Comparison of ENCODE assay signal across 8 mouse cellular contexts in the genomic region with DNA sequence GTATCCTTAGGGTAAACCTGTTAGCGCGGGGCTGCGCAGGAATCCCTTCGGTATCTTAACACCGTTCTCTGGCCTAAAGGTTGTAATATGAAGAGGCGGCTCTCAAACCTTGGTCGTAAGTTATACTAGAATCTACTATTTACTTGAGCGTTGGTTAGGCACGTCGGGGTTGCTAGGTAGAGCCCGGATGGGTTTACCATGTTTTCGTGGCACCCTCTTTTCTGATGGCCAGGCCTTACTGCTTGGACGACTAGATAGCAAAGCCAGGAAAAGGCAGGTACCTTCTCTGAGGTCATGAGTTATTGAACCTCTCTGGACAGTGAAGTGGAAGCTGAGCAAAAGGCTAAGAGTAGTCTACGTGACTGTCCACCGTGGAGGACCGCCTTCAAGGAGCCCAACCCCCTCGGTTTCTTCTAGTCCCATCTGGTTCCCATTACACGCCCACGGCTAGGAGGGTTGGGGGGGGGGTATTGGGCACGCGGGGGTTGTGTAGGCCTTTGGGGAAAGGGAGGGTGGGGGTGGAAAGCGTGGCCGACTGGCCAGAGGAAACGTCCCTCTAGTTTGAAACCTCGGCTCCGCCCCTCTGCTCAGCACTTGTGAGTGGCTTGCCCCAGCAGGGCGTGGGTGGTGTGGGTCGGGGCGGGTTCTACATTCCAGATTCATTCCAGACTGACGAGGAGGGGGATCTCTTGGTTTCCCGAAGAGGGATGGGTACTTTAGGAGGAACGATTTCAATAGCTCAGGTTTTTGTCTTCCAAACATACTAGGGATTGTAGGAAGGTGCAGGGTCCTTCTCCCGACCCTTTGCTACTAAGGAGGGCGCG. TPM values are rescaled to one million over a fixed set of nuclear protein-coding genes. Genes with fewer than 3 reads are reported as not detected.
DNase-seq lines count a peak whose midpoint lies in the region; ATAC-seq lines count a peak whose summit lies in the region.

No protein-coding gene starts in this region.

- peak overlapping the region; percentile 96 for H3K4me2 ChIP-seq in hindbrain, embryonic 16.5 days (ENCODE audit: low read length)

- peaks cover 18% of the 10 kb centered on the region; the same call in 1 of the 2 replicates for H3K4me1 ChIP-seq in hindbrain, embryonic 16.5 days (ENCODE audit: control insufficient read depth, insufficient read depth, low read depth, low read length)

- intact Hi-C loops in left cerebral cortex, postnatal 36 days (cut with DNase I) = loop anchor here (5.0 kb wide), 1 partner anchor 45 kb away; the partner anchor contains the start of gene Lrp1

- DNase-seq in R1 (ENCODE audit: low read depth, low spot score) = peak; percentile 97
- DNase-seq in cerebellum, postnatal 25 days = peak; percentile 75 to 85
- DNase-seq in gastrocnemius, adult 8-10 months (ENCODE audit: low spot score in 2 of 2) = peak; percentile 80 to 90
- DNase-seq in left cerebral cortex, postnatal 36 days (ENCODE audit: low spot score in 2 of 2) = peak; percentile 72 to 79
- peak; percentile 92 for DNase-seq in mesoderm, embryonic 11.5 days (ENCODE audit: low read depth, low spot score)
- peak; percentile 71 to 79 for DNase-seq in right cerebral cortex, postnatal 36 days (ENCODE audit: low spot score in 2 of 2)
- DNase-seq in yolk sac, embryonic 10.5 days (ENCODE audit: low spot score) = peak; percentile 89

- H3K27me3 ChIP-seq in hindbrain, embryonic 16.5 days (replicated peaks; ENCODE audit: control insufficient read depth, insufficient read depth, low read length) = peaks cover 30% of the 10 kb centered on the region

- peak overlapping the region; percentile 57 for H3K4me3 ChIP-seq in hindbrain, embryonic 16.5 days (ENCODE audit: low read length)

- no peaks in the 10 kb centered on the region for H3K9me3 ChIP-seq in hindbrain, embryonic 16.5 days (ENCODE audit: control insufficient read depth, low read length)

- WGBS in hindbrain, embryonic 16.5 days = 3% methylated on average over 35 of the region's 35 CpGs

- H3K36me3 ChIP-seq in hindbrain, embryonic 16.5 days (ENCODE audit: control insufficient read depth, insufficient read depth, low read length) = no peaks in the 10 kb centered on the region

- peak overlapping the region; percentile 72 for H3K27ac ChIP-seq in hindbrain, embryonic 16.5 days (ENCODE audit: low read depth, low read length)

- peak; percentile 41 for ATAC-seq in hindbrain, embryonic 16.5 days

- peak overlapping the region; percentile 14; the same call in 1 of the 2 replicates for H3K9ac ChIP-seq in hindbrain, embryonic 16.5 days (ENCODE audit: low read depth, low read length)

RNA-seq across cellular contexts. Expression of gene Nemp1, which starts 0.8 kb away (rescaled TPM):
- 1 to 10 TPM; 2.0 to 2.6 (median 2.3) TPM for total RNA-seq in gastrocnemius, adult 8-10 months (2022)
- 2.9 and 3.9 TPM in 2 replicates for polyA plus RNA-seq in hindbrain, embryonic 16.5 days (2015; fragmentation: Nextera tagmentation; extraction: Ambion mirVana)
- total RNA-seq in left cerebral cortex, postnatal 36 days (2021) = 1 to 10 TPM; 3.5 to 3.9 TPM

RNA-seq across cellular contexts. Expression of gene Nab2, which starts 0.9 kb away (rescaled TPM):
- total RNA-seq in gastrocnemius, adult 8-10 months (2022) = 1 to 10 TPM; 2.1 to 3.6 (median 2.8) TPM
- 2.2 and 3.2 TPM in 2 replicates for polyA plus RNA-seq in hindbrain, embryonic 16.5 days (2015; fragmentation: Nextera tagmentation; extraction: Ambion mirVana)
- total RNA-seq in left cerebral cortex, postnatal 36 days (2021) = 10 to 100 TPM; 39.7 to 40.5 TPM

RNA-seq across cellular contexts. Expression of gene Stat6, which starts 24.7 kb away (rescaled TPM):
- total RNA-seq in gastrocnemius, adult 8-10 months (2022) = 10 to 100 TPM; 14.1 to 15.3 (median 14.2) TPM
- 6.0 and 8.0 TPM in 2 replicates for polyA plus RNA-seq in hindbrain, embryonic 16.5 days (2015; fragmentation: Nextera tagmentation; extraction: Ambion mirVana)
- total RNA-seq in left cerebral cortex, postnatal 36 days (2021) = 10 to 100 TPM in 1 of 2 experiments, 1 to 10 TPM in 1; 9.0 to 12.7 TPM

RNA-seq across cellular contexts. Expression of gene Myo1a, which starts 37.5 kb away (rescaled TPM):
- not detected for total RNA-seq in gastrocnemius, adult 8-10 months (2022)
- 0.52 and 0.73 TPM in 2 replicates for polyA plus RNA-seq in hindbrain, embryonic 16.5 days (2015; fragmentation: Nextera tagmentation; extraction: Ambion mirVana)
- under 1 TPM; 0.49 to 0.59 TPM for total RNA-seq in left cerebral cortex, postnatal 36 days (2021)

RNA-seq across cellular contexts. Expression of gene Lrp1, which starts 46.5 kb away (rescaled TPM):
- 10 to 100 TPM; 25.5 to 45.5 (median 36.3) TPM for total RNA-seq in gastrocnemius, adult 8-10 months (2022)
- polyA plus RNA-seq in hindbrain, embryonic 16.5 days (2015; fragmentation: Nextera tagmentation; extraction: Ambion mirVana) = 109 and 125 TPM in 2 replicates
- total RNA-seq in left cerebral cortex, postnatal 36 days (2021) = 100 to 1,000 TPM; 285 to 320 TPM

Comparison
In these comparisons a context has a peak if more than half of its experiments do, and no peak if none do; other contexts are left out.
1. Peak in every context shown above with its lines: DNase-seq, ATAC-seq, H3K4me3 ChIP-seq and H3K27ac ChIP-seq.
2. RNA of gene Nab2, which starts 0.9 kb away (total RNA-seq): 39.7 to 40.5 TPM in left cerebral cortex, postnatal 36 days; 2.1 to 3.6 TPM in gastrocnemius, adult 8-10 months; every median in the first group is over 4 times any median in the second.